Mouse (Mus musculus) thymus, postnatal 36 days (tissue): Measurements from ENCODE around the gene Naalad2.
"Not testable (repeated sequence)": the region's sequence is repeated elsewhere in the genome, so short reads cannot be mapped to it uniquely, and the experiment has no call there.

Source experiments
- DNase-seq, 2 experiments: peaks; one replicate each; pipeline ENCODE4 v3.0.0; 2022; ENCODE audit warnings: mixed read lengths in 2 of 2

The Naalad2 gene

DNA sequence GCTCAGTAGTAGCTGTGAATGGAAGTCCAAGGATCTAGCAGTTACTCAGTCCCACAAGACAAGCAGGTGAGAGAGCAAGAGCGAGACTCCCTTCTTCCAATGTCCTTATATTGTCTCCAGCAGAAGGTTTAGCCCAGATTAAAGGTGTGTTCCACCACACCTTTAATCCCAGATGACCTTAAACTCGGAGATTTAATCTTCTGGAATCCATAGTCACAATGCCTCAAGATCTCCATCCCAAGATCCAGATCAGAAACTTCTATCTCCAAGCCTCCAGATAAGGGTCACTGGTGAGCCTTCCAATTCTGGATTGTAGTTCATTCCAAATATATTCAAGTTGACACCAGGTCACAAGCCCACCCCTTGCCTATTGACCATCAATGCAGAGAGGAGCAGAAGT, at the start of gene Naalad2:
Gene Naalad2 (minus strand): TSS at position 101 of the 400 bp plus-strand sequence.
- DNase-seq = not testable (repeated sequence)

DNA sequence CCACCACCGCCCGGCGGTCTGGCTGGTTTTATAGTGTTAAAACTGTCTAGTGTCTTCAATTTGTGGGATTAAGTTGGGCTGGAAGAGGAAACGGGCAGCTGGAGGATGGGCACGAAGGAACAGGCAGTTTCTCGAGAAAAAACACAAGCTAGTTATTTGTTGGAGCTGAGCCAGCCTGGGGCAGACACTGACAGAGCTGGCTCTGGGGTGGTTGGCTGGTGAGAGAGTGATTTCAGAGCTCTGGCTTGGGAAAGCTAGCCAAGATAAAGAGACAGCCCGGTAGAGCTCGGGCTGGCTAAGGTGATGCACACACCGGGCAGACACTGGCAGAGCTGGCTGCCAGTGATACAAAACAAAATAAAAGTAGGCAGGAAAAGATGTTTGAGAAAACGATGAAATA, 28.9 kb upstream of the Naalad2 start:
- no peak for DNase-seq

DNA sequence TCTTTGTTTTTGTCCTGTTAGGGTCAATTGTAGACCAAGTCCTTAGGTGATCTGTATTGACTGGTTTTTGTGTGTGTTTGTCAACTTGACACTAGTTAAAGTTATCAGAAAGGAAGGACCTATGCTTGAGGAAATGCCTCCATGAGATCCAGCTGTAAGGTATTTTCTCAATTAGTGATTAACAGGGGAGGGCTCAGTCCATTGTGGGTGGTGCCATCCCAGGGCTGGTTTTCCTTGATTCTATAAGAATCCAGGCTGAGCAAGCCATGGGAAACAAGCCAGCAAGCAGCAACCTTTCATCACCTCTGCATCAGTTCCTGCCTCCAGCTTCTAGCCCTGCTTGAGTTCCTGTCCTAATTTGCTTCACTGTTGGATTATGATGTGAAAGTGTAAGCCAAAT, 27.6 kb upstream of the Naalad2 start, which contains the start of gene Mbd3l2:
Gene Mbd3l2 (plus strand): TSS at position 301 of the 400 bp plus-strand sequence.
- no peak for DNase-seq

DNA sequence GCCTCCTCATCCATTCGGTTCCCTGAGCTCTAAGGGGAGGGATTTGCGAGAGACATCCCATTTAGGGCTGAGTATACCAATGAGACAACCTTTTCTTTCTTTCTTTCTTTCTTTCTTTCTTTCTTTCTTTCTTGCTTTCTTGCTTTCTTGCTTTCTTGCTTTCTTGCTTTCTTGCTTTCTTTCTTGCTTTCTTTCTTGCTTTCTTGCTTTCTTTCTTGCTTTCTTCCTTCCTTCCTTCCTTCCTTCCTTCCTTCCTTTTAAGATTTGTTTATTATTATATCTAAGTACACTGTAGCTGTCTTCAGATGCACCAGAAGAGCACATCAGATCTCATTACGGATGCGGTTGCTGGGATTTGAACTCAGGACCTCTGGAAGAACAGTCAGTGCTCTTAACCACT, 9.6 kb upstream of the Naalad2 start:
- not testable (repeated sequence) for DNase-seq

DNA sequence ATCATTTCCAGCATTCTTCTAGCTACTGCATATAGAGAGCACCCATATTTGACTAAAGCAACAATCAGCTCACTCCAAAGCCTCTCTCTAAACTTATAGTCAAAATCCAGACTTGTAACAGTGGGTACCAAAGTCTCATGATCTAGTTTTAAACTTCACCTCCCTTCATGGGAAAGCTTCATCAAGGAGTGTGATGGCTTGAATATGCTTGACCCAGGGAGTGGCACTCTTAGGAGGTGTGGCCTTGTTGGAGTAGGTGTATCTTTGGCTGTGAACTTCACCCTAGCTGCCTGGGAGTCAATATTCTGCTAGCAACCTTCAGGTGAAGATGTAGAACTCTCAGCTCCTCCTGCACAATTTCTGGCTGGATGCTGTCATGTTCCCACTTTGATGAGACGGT, 1.3 kb upstream of the Naalad2 start, which contains the start of gene Ubtfl1:
Gene Ubtfl1 (plus strand): TSS at position 301 of the 400 bp plus-strand sequence.
- DNase-seq = no peak

DNA sequence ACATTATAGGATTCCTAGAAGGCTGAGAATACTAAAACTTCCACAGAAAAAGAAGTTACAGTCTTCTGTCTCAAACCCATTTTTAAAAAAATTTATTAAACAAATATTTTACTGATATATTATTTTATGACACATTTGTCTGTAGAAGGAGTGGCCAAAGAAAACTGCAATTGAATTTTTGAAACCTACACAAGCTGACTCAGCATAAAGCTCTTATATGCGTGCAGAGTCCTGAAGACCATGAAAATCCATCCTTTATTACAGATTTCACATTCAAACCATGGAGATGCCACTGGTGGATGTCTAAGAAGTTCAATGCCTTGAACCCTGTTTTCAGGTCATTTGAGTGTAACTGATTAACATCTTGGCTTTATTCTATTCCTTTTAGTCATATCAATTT, 3.2 kb downstream of the Naalad2 start:
- DNase-seq = no peak

DNA sequence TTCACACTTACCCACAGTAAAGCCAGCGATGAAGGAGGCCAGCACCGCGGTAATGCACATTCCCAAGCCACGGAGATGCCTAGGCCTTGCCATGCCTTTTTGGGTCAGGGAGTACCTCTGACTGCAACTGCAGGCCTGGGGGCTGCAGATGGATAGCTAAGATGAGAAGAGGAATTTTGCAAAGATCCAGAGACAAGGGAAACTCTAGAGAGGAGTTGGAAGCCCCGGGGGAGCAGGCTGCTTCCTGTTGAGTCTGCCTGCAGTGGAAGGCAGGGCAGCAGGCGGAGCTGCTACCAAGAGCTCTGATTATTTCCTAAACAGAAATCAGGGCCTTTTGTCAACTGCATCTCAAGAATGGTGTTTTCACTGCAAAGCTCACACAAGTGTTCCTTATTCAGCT, 17.0 kb downstream of the Naalad2 start:
- no peak for DNase-seq

DNA sequence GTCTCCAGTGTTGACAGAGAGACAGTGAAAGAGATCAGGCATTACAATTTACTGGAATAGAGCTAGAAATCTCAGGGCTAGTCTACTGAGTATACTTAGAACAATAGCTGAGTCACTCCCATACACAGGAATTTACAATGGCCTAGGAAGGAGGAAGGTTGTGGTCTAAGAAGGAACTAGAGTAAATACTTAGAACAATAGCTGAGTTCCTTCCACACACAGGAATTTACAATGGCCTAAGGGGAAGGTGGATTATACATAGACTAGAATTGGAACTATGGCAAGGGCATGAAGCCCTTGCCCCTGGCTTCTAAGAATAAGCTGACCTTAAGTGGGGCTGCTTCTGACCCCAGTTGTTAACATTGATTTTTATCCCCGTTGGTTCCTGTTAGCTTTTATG, 29.8 kb downstream of the Naalad2 start:
- not testable (repeated sequence) for DNase-seq

DNA sequence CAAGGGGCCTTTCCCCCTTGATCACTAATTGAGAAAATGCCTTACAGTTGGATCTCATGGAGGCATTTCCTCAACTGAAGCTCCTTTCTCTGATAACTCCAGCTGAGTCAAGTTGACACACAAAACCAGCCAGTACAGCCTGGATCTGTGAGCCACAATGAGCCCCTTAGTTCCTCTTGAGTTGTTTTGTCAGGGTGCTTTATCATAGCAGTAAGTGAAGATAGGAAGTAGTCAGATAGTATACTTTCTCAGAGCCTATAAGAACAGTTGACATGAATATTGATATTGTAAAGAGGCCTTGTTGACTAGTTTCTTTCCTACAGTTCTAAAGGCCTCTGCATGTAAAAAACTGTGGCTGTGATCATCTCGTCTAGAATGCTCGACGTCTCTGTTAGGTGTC, 82.8 kb downstream of the Naalad2 start:
- DNase-seq = no peak

DNA sequence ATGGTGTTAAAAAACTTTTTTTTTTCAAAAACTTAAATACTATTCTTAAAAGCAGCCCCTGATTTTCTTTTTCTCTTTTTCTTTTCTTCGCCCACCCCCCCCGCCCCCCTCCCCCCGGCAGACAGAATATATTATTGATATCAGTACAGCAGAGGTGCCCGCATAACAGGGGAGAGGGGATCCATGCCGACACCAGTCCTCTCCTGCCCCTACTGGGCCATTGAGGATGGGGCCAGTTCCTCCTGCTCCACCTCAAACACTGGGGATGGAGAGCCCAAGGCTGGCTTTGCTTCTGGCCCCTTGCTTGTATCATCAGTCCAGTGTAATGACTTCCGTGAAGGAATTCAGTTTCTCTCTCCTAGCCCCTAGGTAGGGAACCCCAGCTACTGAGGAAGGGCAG, 104.5 kb downstream of the Naalad2 start:
- DNase-seq = no peak

DNA sequence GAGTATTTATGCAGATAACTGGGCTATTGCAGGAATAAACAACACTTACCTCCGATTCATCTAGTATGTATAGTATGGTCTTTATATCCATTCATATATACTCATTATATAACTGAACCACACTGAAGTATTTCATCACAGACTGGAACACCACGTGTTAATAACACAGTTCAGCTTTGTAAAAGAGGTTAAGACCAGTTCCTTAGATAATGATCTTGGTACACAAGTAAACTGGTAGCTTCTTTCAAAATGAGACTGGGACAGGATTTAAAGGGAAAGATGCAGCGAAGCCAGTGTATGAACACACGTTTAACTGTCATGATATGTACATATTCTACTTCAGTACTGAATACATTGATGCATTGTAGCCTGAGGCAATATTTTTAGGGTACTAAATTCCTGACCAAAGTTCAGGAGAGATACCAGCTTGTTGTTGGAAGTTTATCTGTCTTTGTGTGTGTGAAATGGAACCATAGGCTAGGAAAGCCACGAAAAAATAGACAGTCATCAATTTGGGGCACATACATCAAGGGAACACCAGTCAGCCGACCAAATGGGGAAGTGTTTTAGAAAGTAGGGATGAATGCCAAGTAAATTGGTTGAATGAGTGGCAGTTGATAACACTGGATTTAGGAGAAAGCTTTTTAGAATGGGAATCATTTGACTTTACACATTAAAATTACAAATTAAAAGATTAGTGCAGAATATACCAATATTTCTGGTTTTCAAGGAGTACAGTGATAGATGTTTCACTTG, 109.6 kb downstream of the Naalad2 start:
- DNase-seq = no peak

DNA sequence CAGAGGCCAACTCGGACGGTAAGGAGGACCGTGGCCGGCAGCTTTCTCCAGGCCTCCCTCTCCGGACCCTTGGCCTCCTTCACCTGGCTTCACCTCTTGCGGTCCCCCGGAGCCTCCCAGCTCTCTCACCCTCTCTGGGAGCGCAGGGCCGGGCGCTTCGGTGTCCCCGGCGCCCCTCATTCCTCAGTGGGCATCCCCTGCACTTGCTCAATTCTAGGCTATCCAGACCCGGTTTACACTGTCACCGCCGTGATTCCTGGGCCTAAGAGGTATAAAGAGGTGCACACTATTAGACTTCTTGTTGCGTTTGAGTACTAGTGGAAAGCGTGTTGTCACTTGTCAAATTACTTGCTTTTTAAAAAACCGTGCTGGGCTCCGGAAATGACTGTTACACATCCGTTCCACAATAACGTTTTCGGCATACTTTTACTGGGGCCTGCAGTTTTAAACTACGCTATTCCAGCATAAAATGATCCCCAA, 110.3 kb downstream of the Naalad2 start:
- no peak for DNase-seq

DNA sequence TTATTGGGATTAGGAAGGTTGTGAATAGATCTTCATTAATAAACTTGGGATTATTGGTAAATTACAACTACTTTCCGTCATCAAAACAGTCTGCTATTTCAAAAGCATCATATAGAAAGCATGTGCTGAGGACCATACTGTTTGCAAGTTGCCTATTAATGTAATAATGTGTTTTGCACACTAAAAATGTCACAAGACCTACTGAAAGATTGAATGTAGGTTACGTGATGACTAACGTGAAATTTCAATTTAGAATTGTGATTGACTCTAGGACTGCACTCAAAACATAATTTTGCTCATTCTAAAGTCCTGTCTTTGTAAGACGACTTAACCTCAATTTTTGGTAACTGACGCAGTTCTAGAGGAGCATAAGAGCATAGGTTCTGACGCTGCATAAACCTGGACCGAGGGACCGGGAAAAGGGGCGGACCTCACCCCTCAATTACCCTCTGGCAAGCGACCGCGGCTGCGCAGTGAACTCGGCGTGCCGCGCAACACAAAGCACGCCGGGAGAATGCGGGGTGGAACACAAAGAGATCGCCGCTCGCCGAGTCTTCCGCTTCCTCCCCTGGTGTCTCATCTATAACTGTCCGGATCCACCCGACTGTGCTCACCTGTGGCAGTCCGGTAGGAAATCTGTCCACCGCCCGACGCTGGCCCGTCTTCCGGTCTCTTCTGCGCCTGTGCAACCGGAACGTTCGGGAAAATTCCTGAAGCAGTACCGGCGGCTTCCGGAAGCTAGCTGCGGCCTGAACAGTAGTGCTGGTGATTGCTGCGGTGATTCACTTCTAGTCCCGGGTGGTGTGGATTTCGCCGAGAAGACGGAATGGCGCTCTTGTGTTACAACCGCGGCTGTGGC, 111.0 kb downstream of the Naalad2 start, which contains the start of gene Chordc1:
Gene Chordc1 (plus strand): TSS at position 555 of the 859 bp plus-strand sequence.
- DNase-seq = peak; percentile 92

DNA sequence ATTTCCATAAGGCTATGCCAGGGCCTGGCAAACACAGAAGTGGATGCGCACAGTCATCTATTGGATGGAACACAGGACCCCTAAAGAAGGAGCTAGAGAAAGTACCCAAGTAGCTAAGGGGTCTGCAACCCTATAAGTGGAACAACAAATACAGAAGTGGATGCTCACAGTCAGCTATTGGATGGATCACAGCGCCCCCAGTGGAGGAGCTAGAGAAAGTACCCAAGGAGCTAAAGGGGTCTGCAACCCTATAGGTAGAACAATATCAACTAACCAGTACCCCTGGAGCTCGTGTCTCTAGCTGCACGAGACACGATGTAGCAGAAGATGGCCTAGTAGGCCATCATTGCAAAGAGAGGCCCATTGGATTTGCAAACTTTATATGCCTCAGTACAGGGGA, 124.1 kb downstream of the Naalad2 start:
- not testable (repeated sequence) for DNase-seq

DNA sequence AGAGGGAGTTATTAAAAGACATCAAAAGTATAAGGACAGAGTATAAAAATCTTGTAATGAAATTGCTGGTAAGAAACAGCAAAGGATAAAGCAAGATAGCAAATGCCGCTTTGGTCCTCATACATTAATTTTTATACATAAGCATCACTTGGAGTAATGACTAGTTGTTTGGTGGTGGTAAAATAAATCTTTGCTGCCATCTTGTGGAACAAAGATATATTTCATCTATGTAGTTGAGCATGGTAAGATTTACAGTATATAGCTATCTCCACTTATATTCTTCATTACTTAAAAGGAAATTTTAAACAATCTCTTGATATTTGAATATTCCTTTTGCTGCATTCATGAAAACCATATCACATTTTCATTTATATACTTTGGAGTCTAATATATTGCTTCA, 125.3 kb downstream of the Naalad2 start:
- DNase-seq = no peak

DNA sequence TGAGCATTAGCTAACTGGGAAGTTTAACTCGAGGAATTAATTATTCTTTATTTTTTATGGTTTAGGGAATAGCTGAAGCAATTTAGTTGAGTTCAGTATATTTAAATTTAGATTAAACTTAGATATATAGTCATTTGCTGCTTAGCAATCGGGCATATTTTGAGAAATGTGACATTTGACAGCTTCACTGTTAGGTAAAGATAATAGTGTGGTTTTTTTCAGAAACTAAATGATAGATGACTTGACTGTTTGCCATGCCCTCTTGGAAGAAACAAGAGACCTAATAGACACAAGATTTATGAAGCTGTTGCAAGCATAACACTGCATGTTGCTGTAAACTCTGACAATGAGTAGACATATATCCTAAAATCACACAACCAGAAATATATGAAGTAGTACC, 126.0 kb downstream of the Naalad2 start:
- no peak for DNase-seq

DNA sequence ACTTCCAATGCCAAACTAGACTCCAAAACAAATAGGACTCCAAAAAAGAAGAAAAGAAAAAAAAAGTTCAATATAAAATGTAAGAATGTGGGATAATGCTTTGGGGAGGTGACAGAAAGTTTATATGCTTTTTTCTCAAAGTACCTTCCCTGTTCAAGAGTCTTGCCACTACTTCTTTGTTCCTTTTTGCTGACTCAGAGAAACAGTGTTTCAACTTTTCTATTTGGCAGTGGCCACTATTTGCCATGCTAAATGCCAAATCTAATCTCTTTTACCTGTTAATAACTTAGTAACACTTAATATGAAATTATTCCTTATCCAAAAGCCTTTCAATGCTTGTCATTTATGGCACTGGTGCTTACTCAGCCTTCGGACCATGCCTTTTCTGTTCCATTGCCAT, 126.9 kb downstream of the Naalad2 start:
- DNase-seq = no peak
